Mouse (Mus musculus): Measurements from ENCODE around the gene Iqcf5. TPM values are rescaled to one million over a fixed set of nuclear protein-coding genes. Genes with fewer than 3 reads are reported as not detected.

Gene Iqcf5
- polyA plus RNA-seq, 1 experiment from 2014 or later = not detected

DNA sequence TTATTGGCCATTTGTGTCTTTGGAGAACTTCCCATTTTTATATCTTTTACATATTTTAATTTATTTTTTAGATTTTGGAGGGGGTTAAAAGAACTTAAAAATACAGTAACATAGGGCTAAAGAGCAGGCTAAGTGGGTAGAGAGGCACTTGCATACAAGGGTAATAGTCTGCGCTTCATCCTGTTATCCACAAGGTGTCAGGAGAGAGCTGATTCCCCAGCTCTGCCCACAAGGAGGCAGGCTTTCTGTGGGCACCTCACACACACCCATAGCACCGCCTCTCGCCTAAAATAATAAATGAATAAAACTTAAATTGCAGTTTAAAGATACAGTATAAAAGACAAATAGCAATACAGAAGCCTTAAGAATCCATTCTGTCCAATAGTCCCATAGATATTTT, 17.5 kb downstream of the Iqcf5 start:
- Histone ChIP-seq H3K9me3 (no peaks in the 10 kb centered on the region), H3K27ac (replicated peaks) (no peak overlapping the region), H3K4me2 (replicated peaks) (no peak overlapping the region), H3K9ac (replicated peaks) (no peak overlapping the region), H3K27me3 (no peaks in the 10 kb centered on the region), H3K4me1 (no peaks in the 10 kb centered on the region), H3K36me3 (no peaks in the 10 kb centered on the region), H3K4me3 (no peak overlapping the region)
- no peak for ATAC-seq (ENCODE audit: low FRiP score, low read depth)
- 33% methylated on average over 3 of the region's 3 CpGs for WGBS

DNA sequence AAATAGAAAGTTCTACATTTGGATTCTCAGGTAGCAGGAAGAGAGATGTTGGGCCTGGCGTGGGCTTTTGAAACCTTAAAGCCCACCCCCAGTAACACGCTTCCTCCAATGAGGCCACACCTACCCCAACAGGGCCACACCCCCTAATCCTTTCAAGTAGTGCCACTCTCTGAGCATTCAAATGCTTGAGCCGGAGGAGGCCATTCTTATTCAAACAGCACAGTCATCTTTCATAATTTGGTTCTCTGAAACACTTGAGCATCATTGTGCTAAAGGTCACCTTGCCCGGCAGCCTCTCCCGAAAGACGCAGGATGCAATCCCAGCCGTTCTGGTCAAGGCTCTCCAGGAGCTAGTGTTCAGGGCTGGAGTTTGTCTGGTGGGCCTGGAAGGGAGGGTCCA, 19.9 kb downstream of the Iqcf5 start:
- Histone ChIP-seq H3K9ac (replicated peaks) (no peak overlapping the region), H3K4me1 (no peaks in the 10 kb centered on the region), H3K4me3 (no peak overlapping the region), H3K4me2 (replicated peaks) (no peak overlapping the region), H3K36me3 (no peaks in the 10 kb centered on the region), H3K27ac (replicated peaks) (no peak overlapping the region), H3K27me3 (no peaks in the 10 kb centered on the region), H3K9me3 (no peaks in the 10 kb centered on the region)
- no peak for ATAC-seq (ENCODE audit: low FRiP score, low read depth)
- WGBS = 93% methylated on average over 7 of the region's 7 CpGs

DNA sequence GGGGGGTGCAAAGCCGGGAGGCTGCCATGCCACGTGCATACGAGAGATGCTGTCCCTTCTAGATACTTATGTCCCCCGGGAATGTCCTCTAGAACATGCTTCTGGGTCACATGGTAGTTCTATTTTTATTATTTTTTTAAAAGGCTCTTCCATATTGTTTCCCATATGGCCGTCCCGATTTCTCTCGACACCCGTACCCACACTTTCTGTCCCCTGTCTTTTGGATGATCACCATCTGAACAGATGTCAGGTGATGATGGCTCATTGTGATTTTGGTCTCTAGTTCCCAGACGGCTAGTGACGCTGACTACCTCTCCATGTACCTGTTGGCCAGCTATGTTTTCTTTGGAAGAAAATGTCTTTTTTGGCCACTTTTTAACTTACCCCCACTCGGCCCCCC, 20.6 kb downstream of the Iqcf5 start:
- Histone ChIP-seq H3K9me3 (no peaks in the 10 kb centered on the region), H3K36me3 (no peaks in the 10 kb centered on the region), H3K4me3 (no peak overlapping the region), H3K4me2 (replicated peaks) (no peak overlapping the region), H3K4me1 (no peaks in the 10 kb centered on the region), H3K27me3 (no peaks in the 10 kb centered on the region), H3K27ac (replicated peaks) (no peak overlapping the region), H3K9ac (replicated peaks) (no peak overlapping the region)
- ATAC-seq (ENCODE audit: low FRiP score, low read depth) = no peak
- 88% methylated on average over 11 of the region's 11 CpGs for WGBS

DNA sequence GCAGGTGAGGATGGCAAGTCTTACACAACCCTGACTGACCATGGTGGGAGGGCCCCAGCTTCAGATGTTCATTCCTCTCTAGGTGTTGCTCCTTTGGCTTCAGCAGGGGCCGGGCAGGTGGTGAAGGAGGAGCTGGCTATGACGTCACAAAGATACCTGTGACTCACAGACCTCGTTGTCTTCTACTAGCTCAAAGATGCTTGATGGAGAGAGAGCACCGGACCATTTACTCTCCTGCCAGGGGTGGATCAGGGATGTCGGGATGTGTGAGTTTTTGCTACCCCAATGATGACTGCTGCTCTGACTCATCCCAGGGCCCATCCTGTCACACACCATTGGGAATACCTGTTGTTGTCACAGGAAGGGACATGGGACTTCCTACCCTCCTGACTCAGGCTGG, 47.2 kb downstream of the Iqcf5 start, which contains the start of gene Iqcf3:
TSS of gene Iqcf3 (minus strand) at position 101 of the 400 bp plus-strand sequence.
- H3K9me3 ChIP-seq = no peaks in the 10 kb centered on the region
- H3K4me2 ChIP-seq (replicated peaks) = no peak within 1 kb of the TSS
- ATAC-seq (ENCODE audit: low FRiP score, low read depth) = no peak
- H3K9ac ChIP-seq (replicated peaks) = no peak within 1 kb of the TSS
- H3K36me3 ChIP-seq = no peaks in the 10 kb centered on the region
- H3K4me3 ChIP-seq = no peak within 1 kb of the TSS
- 91% methylated on average over 5 of the region's 5 CpGs for WGBS
- H3K4me1 ChIP-seq = no peaks in the 10 kb centered on the region
- H3K27me3 ChIP-seq = no peaks in the 10 kb centered on the region
- no peak within 1 kb of the TSS for H3K27ac ChIP-seq (replicated peaks)

DNA sequence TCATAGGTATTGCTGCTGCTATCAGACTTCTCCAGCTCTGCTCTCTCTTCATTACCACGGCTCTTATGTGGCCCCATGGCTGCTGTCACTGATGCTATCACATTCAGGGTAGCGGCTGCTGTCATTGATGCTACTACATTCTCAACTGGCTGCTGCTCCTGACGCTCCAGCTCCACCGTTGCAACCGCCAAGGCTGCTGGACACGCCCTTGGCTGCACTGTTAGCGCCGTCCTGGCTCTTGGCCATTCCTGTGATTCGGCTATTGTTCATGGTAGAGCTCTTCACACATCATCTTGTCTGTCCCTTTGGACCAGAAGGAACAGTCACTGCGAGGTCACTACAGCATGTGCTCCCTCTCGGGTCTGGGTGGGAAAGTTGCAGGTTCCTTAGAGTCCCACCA, 47.9 kb downstream of the Iqcf5 start:
- no peak overlapping the region for H3K4me2 ChIP-seq (replicated peaks)
- no peak overlapping the region for H3K4me3 ChIP-seq
- WGBS = 90% methylated on average over 11 of the region's 11 CpGs
- no peaks in the 10 kb centered on the region for H3K36me3 ChIP-seq
- H3K27me3 ChIP-seq = no peaks in the 10 kb centered on the region
- H3K4me1 ChIP-seq = no peaks in the 10 kb centered on the region
- no peak overlapping the region for H3K27ac ChIP-seq (replicated peaks)
- H3K9me3 ChIP-seq = no peaks in the 10 kb centered on the region
- no peak for ATAC-seq (ENCODE audit: low FRiP score, low read depth)
- H3K9ac ChIP-seq (replicated peaks) = no peak overlapping the region

DNA sequence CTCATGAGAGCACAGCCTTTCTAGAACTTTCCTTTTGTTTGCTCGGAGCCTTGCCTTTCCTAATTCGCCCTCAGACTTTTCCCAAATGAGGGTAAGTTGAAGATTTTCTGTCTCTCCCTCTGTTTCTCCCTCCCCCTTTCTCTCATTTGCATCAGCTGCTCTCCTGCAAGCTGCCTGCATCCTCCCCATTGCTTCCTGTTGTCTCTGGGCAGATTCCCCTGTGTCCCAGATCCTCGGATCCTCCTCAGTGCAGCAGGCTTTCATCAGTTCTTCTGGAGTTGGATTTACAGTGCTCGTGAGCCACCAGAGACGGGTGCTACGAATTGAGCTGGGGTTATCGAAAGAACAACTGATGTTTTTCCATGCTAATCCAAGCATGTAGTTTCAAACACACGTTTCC, 49.7 kb downstream of the Iqcf5 start:
- no peaks in the 10 kb centered on the region for H3K9me3 ChIP-seq
- no peak overlapping the region for H3K27ac ChIP-seq (replicated peaks)
- H3K4me2 ChIP-seq (replicated peaks) = no peak overlapping the region
- no peak for ATAC-seq (ENCODE audit: low FRiP score, low read depth)
- H3K4me1 ChIP-seq = no peaks in the 10 kb centered on the region
- no peak overlapping the region for H3K9ac ChIP-seq (replicated peaks)
- WGBS = 75% methylated on average over 8 of the region's 8 CpGs
- no peaks in the 10 kb centered on the region for H3K36me3 ChIP-seq
- H3K4me3 ChIP-seq = no peak overlapping the region
- no peaks in the 10 kb centered on the region for H3K27me3 ChIP-seq

Other genes with a start within 250 kb of the Iqcf5 start
- 21.0 and 23.2 TPM in 2 replicates for gene Poc1a, start 233.5 kb upstream of the Iqcf5 start, polyA plus RNA-seq (2016; fragmentation: Nextera tagmentation; extraction: Ambion mirVana)
- 14.5 and 14.9 TPM in 2 replicates for gene Dusp7, start 145.9 kb upstream of the Iqcf5 start, polyA plus RNA-seq (2016; fragmentation: Nextera tagmentation; extraction: Ambion mirVana)
- gene Rpl29, start 85.1 kb upstream of the Iqcf5 start, polyA plus RNA-seq (2016; fragmentation: Nextera tagmentation; extraction: Ambion mirVana) = 716 and 732 TPM in 2 replicates
- 30.1 and 30.5 TPM in 2 replicates for gene Acy1, start 76.3 kb upstream of the Iqcf5 start, polyA plus RNA-seq (2016; fragmentation: Nextera tagmentation; extraction: Ambion mirVana)
- 4.2 and 4.7 TPM in 2 replicates for gene Abhd14b, start 67.1 kb upstream of the Iqcf5 start, polyA plus RNA-seq (2016; fragmentation: Nextera tagmentation; extraction: Ambion mirVana)
- 34.1 and 36.5 TPM in 2 replicates for gene Abhd14a, start 66.9 kb upstream of the Iqcf5 start, polyA plus RNA-seq (2016; fragmentation: Nextera tagmentation; extraction: Ambion mirVana)
- gene Pcbp4, start 61.3 kb upstream of the Iqcf5 start, polyA plus RNA-seq (2016; fragmentation: Nextera tagmentation; extraction: Ambion mirVana) = 343 and 348 TPM in 2 replicates
- gene Gpr62, start 48.6 kb upstream of the Iqcf5 start, polyA plus RNA-seq (2016; fragmentation: Nextera tagmentation; extraction: Ambion mirVana) = 0.71 and 0.79 TPM in 2 replicates
- 47.1 and 51.4 TPM in 2 replicates for gene Rrp9, start 38.6 kb upstream of the Iqcf5 start, polyA plus RNA-seq (2016; fragmentation: Nextera tagmentation; extraction: Ambion mirVana)
- 1.0 and 1.8 TPM in 2 replicates for gene Parp3, start 37.6 kb upstream of the Iqcf5 start, polyA plus RNA-seq (2016; fragmentation: Nextera tagmentation; extraction: Ambion mirVana)
- not detected in 2 replicates for gene Iqcf1, start 14.6 kb upstream of the Iqcf5 start, polyA plus RNA-seq (2016; fragmentation: Nextera tagmentation; extraction: Ambion mirVana)
- not detected in 2 replicates for gene Iqcf3, start 47.1 kb downstream of the Iqcf5 start, polyA plus RNA-seq (2016; fragmentation: Nextera tagmentation; extraction: Ambion mirVana)
- not detected in 2 replicates for gene Iqcf4, start 56.4 kb downstream of the Iqcf5 start, polyA plus RNA-seq (2016; fragmentation: Nextera tagmentation; extraction: Ambion mirVana)
- not detected in 2 replicates for gene Iqcf6, start 112.0 kb downstream of the Iqcf5 start, polyA plus RNA-seq (2016; fragmentation: Nextera tagmentation; extraction: Ambion mirVana)
- 9.6 and 10.0 TPM in 2 replicates for gene Grm2, start 141.5 kb downstream of the Iqcf5 start, polyA plus RNA-seq (2016; fragmentation: Nextera tagmentation; extraction: Ambion mirVana)
- gene Tex264, start 171.4 kb downstream of the Iqcf5 start, polyA plus RNA-seq (2016; fragmentation: Nextera tagmentation; extraction: Ambion mirVana) = 26.3 and 30.3 TPM in 2 replicates